29 mouse cellular contexts compared by ENCODE assay signal in genomic region chrX:102051225-102051624, GRCm38 (mm10). TPM values are rescaled to one million over a fixed set of nuclear protein-coding genes. Genes with fewer than 3 reads are reported as not detected.
A peak's percentile ranks its signal among the peaks of the same experiment; 100 is the strongest.
DNase-seq lines count a peak whose midpoint lies in the region; ATAC-seq and TF ChIP-seq lines count a peak whose summit lies in the region.
"Had no signal": no experiment of that assay in that cellular context is flagged by ENCODE, and none has a peak within 500 bp of the region (broad histone marks: within the 10 kb centered on the region; RNA-seq: fewer than 3 reads in every experiment).

No protein-coding gene starts in this region.

- H3K4me3 ChIP-seq in heart, embryonic 11.5 days (ENCODE audit: low read depth, low read length): no peak overlapping the region
- H3K4me3 ChIP-seq in bone marrow, adult 2 months (replicated peaks; ENCODE audit: control insufficient read depth, low read depth, low read length): peak overlapping the region; percentile 49
- H3K4me3 ChIP-seq: embryonic facial prominence, embryonic 13.5 days; embryonic facial prominence, embryonic 15.5 days; erythroblast, embryonic 14.5 days; forebrain, embryonic 10.5 days; forebrain, embryonic 12.5 days had no signal

- DNase-seq in heart, adult 11 months: peak; percentile 66
- DNase-seq in kidney, adult 11 months: no peak
- DNase-seq in layer of hippocampus, adult 9-10 months (ENCODE audit: low spot score): no peak
- DNase-seq: adrenal gland, adult 8-10 months; adrenal gland, postnatal 14 days; adrenal gland, postnatal 36 days; B cell, adult 2 months; cerebellum, adult 11 months; cerebellum, adult 18-20 months; cerebellum, adult 8-10 months; cerebellum, adult 9-11 months; cerebellum, postnatal 14 days; cerebellum, postnatal 36 days; embryo, embryonic 11 days had no signal

- H3K27ac ChIP-seq in heart, embryonic 11.5 days (ENCODE audit: low read depth, low read length): no peak overlapping the region
- H3K27ac ChIP-seq in bone marrow, adult 2 months (ENCODE audit: control insufficient read depth, insufficient read depth, low read depth, low read length, poor library complexity): peak overlapping the region; percentile 64
- H3K27ac ChIP-seq: embryonic facial prominence, embryonic 13.5 days; embryonic facial prominence, embryonic 15.5 days; forebrain, embryonic 10.5 days; forebrain, embryonic 12.5 days had no signal

- no peak for TF ChIP-seq CTCF in bone marrow, adult 2 months (IDR thresholded peaks at IDR 0.05; ENCODE audit: control insufficient read depth, insufficient read depth, low read length)

- no peak for TF ChIP-seq POLR2A in bone marrow, adult 2 months (IDR thresholded peaks at IDR 0.05; ENCODE audit: borderline replicate concordance, control insufficient read depth, low read depth, low read length)

- ATAC-seq in heart, embryonic 11.5 days (replicated peaks; ENCODE audit: insufficient number of reproducible peaks, low FRiP score, low TSS enrichment): no peak
- 0 out of 2 replicates have a peak, but pooled peaks have one; percentile 11 for ATAC-seq in megakaryocyte, adult 5-6 weeks (ENCODE audit: poor library complexity, severe bottlenecking)
- ATAC-seq: activated CD4-positive, CD25-positive, alpha-beta regulatory T cell, adult 4 months; CD4-positive, CD25-positive, alpha-beta regulatory T cell, adult 4 months; forebrain, embryonic 14.5 days; forebrain, embryonic 16.5 days; Patski had no signal

- 70% methylated on average over 4 of the region's 4 CpGs for WGBS in heart, embryonic 11.5 days (ENCODE audit: insufficient replicate concordance)
- WGBS in bone marrow, adult 2 months: 25% methylated on average over 4 of the region's 4 CpGs

- H3K4me2 ChIP-seq in heart, embryonic 11.5 days: no peak overlapping the region
- H3K4me2 ChIP-seq: embryonic facial prominence, embryonic 13.5 days; embryonic facial prominence, embryonic 15.5 days; forebrain, embryonic 12.5 days had no signal

- H3K9ac ChIP-seq in heart, embryonic 11.5 days (ENCODE audit: low read depth, low read length): no peak overlapping the region
- H3K9ac ChIP-seq: embryonic facial prominence, embryonic 13.5 days; embryonic facial prominence, embryonic 15.5 days; forebrain, embryonic 12.5 days had no signal

- H3K4me1 ChIP-seq in heart, embryonic 11.5 days (ENCODE audit: control insufficient read depth, insufficient read depth, low read length): no peaks in the 10 kb centered on the region
- peaks cover 1% of the 10 kb centered on the region; the same call in 1 of the 2 replicates for H3K4me1 ChIP-seq in bone marrow, adult 2 months (ENCODE audit: control insufficient read depth, insufficient read depth, low read length)
- H3K4me1 ChIP-seq: embryonic facial prominence, embryonic 13.5 days; embryonic facial prominence, embryonic 15.5 days; forebrain, embryonic 10.5 days; forebrain, embryonic 12.5 days had no signal

- no peaks in the 10 kb centered on the region for H3K36me3 ChIP-seq in heart, embryonic 11.5 days (ENCODE audit: control insufficient read depth, insufficient read depth, low read length)
- H3K36me3 ChIP-seq: embryonic facial prominence, embryonic 13.5 days; embryonic facial prominence, embryonic 15.5 days; forebrain, embryonic 10.5 days; forebrain, embryonic 12.5 days; G1E had no signal

- H3K27me3 ChIP-seq in heart, embryonic 11.5 days (ENCODE audit: control insufficient read depth, insufficient read depth, low read length): no peaks in the 10 kb centered on the region
- H3K27me3 ChIP-seq: CH12.LX had no signal

- no peaks in the 10 kb centered on the region for H3K9me3 ChIP-seq in heart, embryonic 11.5 days (replicated peaks; ENCODE audit: control insufficient read depth, low read length)
- H3K9me3 ChIP-seq: embryonic facial prominence, embryonic 13.5 days; embryonic facial prominence, embryonic 15.5 days; forebrain, embryonic 10.5 days; forebrain, embryonic 12.5 days; G1E had no signal

RNA-seq across cellular contexts. Expression of gene Rtl5, which starts 19.9 kb away (rescaled TPM):
- polyA plus RNA-seq in heart, embryonic 11.5 days (2014; fragmentation: Nextera tagmentation; extraction: Ambion mirVana): 0.52 and 0.92 TPM in 2 replicates
- 2.3 and 4.2 TPM in 2 replicates for polyA plus RNA-seq in bone marrow, adult 2 months (2011; ENCODE audit: insufficient read depth, insufficient read length, low replicate concordance, missing spikeins)
- total RNA-seq in megakaryocyte, adult 5-6 weeks (2015): 3.3 and 4.2 TPM in 2 replicates
- total RNA-seq in megakaryocyte, adult 5-6 weeks (2017): 4.0 and 4.2 TPM in 2 replicates
- polyA plus RNA-seq: G1E had no signal
